Mouse (Mus musculus): Measurements from ENCODE around the gene Acsf3. TPM values are rescaled to one million over a fixed set of nuclear protein-coding genes. Genes with fewer than 3 reads are reported as not detected.

Gene Acsf3
- polyA plus RNA-seq, 1 experiment from 2014 or later, result 13.7 TPM

DNA sequence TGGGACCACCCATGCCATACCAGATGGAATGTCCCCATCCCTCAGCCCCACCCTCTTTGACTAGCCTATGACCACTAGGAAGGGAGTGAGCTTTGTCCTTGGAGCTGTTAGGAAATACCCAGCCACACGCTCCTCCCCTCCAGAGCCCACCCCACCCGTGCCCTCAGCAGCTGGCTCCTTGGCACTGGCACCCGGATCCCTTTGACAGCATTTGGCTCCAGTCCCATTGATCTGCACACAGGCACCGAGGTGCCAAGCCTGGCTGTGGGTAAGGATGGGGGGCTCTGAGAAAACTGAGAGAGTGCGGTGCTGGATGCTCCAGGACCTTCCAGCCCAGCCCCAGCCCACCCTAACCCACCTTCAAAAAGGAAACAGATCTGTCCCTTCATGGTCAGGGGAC is 23.9 kb upstream of the Acsf3 start:
- Histone ChIP-seq H3K4me2 (ENCODE audit: low read length) (peak overlapping the region; percentile 43), H3K4me1 (ENCODE audit: control insufficient read depth, insufficient read depth, low read length) (peaks cover 52% of the 10 kb centered on the region), H3K9me3 (replicated peaks; ENCODE audit: control insufficient read depth, low read length) (no peaks in the 10 kb centered on the region), H3K9ac (ENCODE audit: low read length) (peak overlapping the region; percentile 40), H3K4me3 (ENCODE audit: low read depth, low read length) (peak overlapping the region; percentile 18; the same call in 1 of the 2 replicates), H3K36me3 (ENCODE audit: control insufficient read depth, insufficient read depth, low read length) (no peaks in the 10 kb centered on the region), H3K27me3 (replicated peaks; ENCODE audit: control insufficient read depth, insufficient read depth, low read length) (no peaks in the 10 kb centered on the region), H3K27ac (ENCODE audit: low read depth, low read length) (peak overlapping the region; percentile 86)
- ATAC-seq (peak; percentile 89), DNase-seq (ENCODE audit: low spot score) (peak; percentile 94)
- 16% methylated on average over 5 of the region's 5 CpGs for WGBS

DNA sequence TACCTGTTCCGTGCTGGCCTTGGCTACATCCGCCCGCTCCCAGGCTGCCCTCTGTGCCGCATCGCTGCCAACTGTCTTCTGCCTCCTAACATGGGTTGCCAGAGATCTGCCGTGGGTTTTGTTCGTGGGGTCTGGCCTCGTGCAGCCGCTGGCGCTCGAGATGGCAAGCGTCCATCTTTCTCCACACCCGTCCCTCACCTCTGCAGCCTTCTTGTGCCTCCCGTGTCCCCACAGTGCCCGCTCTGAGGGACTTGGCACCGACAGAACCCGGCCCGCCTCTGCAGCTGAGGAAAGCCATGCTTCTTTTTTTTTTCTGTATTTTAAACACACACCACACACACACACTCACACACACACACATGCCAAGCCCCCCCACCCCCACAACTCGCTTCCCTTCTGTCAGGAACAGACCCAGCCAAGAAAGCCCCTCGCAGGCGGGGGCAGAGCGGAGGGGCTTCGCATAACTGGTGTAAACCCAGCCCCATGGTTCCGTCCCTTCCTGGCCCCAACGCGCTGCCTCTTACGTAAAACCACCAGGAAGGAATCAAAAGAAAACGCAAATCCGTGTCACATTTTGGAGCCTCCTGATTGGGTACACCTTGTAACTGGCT is 23.1 kb upstream of the Acsf3 start:
- 59% methylated on average over 29 of the region's 29 CpGs for WGBS
- H3K27ac ChIP-seq (ENCODE audit: low read depth, low read length), result peak overlapping the region; percentile 86; the same call in 1 of the 2 replicates
- no peaks in the 10 kb centered on the region for H3K36me3 ChIP-seq (ENCODE audit: control insufficient read depth, insufficient read depth, low read length)
- H3K27me3 ChIP-seq (replicated peaks; ENCODE audit: control insufficient read depth, insufficient read depth, low read length), result no peaks in the 10 kb centered on the region
- peak; percentile 85 for DNase-seq (ENCODE audit: low spot score)
- peak overlapping the region; percentile 18 for H3K4me3 ChIP-seq (ENCODE audit: low read depth, low read length)
- peak; percentile 61 for ATAC-seq
- no peaks in the 10 kb centered on the region for H3K9me3 ChIP-seq (replicated peaks; ENCODE audit: control insufficient read depth, low read length)
- H3K4me2 ChIP-seq (ENCODE audit: low read length), result peak overlapping the region; percentile 43
- peaks cover 43% of the 10 kb centered on the region for H3K4me1 ChIP-seq (ENCODE audit: control insufficient read depth, insufficient read depth, low read length)
- peak overlapping the region; percentile 40 for H3K9ac ChIP-seq (ENCODE audit: low read length)

DNA sequence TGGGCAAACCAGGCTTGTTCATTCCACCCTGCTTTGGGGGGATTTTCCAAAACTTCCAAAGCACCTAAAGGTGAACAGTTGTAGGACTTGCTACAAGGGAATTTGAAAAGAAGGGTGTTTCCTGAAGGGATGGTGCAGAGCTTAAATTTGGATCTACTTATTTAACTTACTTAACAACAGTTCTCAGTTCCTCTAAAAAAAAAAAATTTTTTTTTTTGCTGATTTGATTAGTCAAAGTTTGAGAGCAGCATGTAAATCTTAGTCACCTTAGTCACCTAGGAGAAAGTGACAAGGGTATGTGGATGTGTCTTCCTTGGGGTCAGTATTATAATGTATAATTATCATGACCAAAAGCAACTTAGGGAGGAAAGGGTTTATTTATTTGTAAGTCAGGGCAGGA is 16.7 kb upstream of the Acsf3 start:
- H3K9ac ChIP-seq (ENCODE audit: low read length), result no peak overlapping the region

DNA sequence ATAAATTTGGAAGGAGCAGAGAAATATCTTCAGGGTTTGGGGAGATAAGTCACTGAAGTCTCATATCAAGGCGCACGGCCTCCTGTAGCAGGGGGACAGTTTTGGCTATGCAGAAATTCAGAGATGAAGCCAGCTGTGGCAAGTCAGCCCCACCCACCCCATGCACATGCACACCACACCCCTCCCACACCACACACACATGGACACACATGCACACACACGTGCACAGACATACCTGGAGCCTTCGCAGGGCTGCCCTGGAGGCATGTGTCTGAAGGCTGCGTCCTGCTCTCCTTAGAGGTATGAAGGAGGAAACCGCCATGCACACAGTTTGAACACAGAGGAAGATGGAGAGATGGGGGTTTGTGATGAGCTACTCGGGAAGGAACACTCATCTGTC is 15.2 kb upstream of the Acsf3 start:
- no peaks in the 10 kb centered on the region for H3K9me3 ChIP-seq (replicated peaks; ENCODE audit: control insufficient read depth, low read length)
- DNase-seq (ENCODE audit: low spot score) (no peak), ATAC-seq (no peak)
- H3K4me3 ChIP-seq (ENCODE audit: low read depth, low read length), result no peak overlapping the region
- no peak overlapping the region for H3K9ac ChIP-seq (ENCODE audit: low read length)
- H3K36me3 ChIP-seq (ENCODE audit: control insufficient read depth, insufficient read depth, low read length), result no peaks in the 10 kb centered on the region
- H3K27ac ChIP-seq (ENCODE audit: low read depth, low read length), result no peak overlapping the region
- 82% methylated on average over 7 of the region's 7 CpGs for WGBS
- no peak overlapping the region for H3K4me2 ChIP-seq (ENCODE audit: low read length)
- H3K27me3 ChIP-seq (replicated peaks; ENCODE audit: control insufficient read depth, insufficient read depth, low read length), result no peaks in the 10 kb centered on the region
- peaks cover 11% of the 10 kb centered on the region; the same call in 1 of the 2 replicates for H3K4me1 ChIP-seq (ENCODE audit: control insufficient read depth, insufficient read depth, low read length)

More for the DNA sequence above, 16.7 kb upstream of the Acsf3 start:
- Histone ChIP-seq H3K27me3 (replicated peaks; ENCODE audit: control insufficient read depth, insufficient read depth, low read length) (no peaks in the 10 kb centered on the region), H3K9me3 (replicated peaks; ENCODE audit: control insufficient read depth, low read length) (no peaks in the 10 kb centered on the region), H3K4me2 (ENCODE audit: low read length) (no peak overlapping the region), H3K4me1 (ENCODE audit: control insufficient read depth, insufficient read depth, low read length) (peaks cover 11% of the 10 kb centered on the region; the same call in 1 of the 2 replicates), H3K4me3 (ENCODE audit: low read depth, low read length) (no peak overlapping the region), H3K27ac (ENCODE audit: low read depth, low read length) (no peak overlapping the region), H3K36me3 (ENCODE audit: control insufficient read depth, insufficient read depth, low read length) (no peaks in the 10 kb centered on the region)
- ATAC-seq (no peak), DNase-seq (ENCODE audit: low spot score) (no peak)

GRCm38 (mm10) chr8:122761109-122761508 is 14.2 kb upstream of the Acsf3 start:
- ATAC-seq (no peak), DNase-seq (ENCODE audit: low spot score) (no peak)
- Histone ChIP-seq H3K4me3 (ENCODE audit: low read depth, low read length) (no peak overlapping the region), H3K9me3 (replicated peaks; ENCODE audit: control insufficient read depth, low read length) (no peaks in the 10 kb centered on the region), H3K9ac (ENCODE audit: low read length) (no peak overlapping the region), H3K4me2 (ENCODE audit: low read length) (no peak overlapping the region), H3K27ac (ENCODE audit: low read depth, low read length) (no peak overlapping the region), H3K36me3 (ENCODE audit: control insufficient read depth, insufficient read depth, low read length) (no peaks in the 10 kb centered on the region), H3K4me1 (ENCODE audit: control insufficient read depth, insufficient read depth, low read length) (peaks cover 11% of the 10 kb centered on the region; the same call in 1 of the 2 replicates), H3K27me3 (replicated peaks; ENCODE audit: control insufficient read depth, insufficient read depth, low read length) (no peaks in the 10 kb centered on the region)
- 75% methylated on average over 6 of the region's 6 CpGs for WGBS

DNA sequence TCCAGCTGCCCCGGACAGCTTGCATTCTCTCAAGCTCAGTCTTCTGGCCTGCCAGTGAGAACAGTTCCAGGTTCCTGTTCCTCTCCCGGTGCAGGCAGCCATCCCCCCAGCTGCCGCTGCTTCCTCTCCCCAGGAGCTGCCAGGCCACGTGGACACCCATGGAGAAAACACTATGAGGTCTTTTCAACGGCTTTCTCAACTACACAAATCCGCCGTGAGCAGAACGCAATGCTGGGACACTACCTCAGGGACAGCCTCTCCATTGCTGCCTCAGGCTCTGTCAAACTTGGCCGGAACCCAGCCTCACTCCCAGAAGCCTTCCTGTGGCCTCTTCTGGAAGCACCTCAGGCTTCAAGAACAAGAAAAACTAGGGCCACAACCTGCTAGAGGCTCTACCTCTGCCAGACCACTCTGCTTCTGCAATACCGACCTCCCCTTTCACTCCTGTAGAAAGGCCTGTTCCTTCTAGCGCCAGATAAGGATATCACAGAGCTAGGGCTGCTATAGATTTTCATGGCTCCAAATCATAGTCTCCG is 12.5 kb upstream of the Acsf3 start:
- DNase-seq (ENCODE audit: low spot score) (no peak), ATAC-seq (no peak)
- Histone ChIP-seq H3K27me3 (replicated peaks; ENCODE audit: control insufficient read depth, insufficient read depth, low read length) (no peaks in the 10 kb centered on the region), H3K9me3 (replicated peaks; ENCODE audit: control insufficient read depth, low read length) (no peaks in the 10 kb centered on the region), H3K4me3 (ENCODE audit: low read depth, low read length) (no peak overlapping the region), H3K4me1 (ENCODE audit: control insufficient read depth, insufficient read depth, low read length) (peaks cover 11% of the 10 kb centered on the region; the same call in 1 of the 2 replicates), H3K9ac (ENCODE audit: low read length) (no peak overlapping the region), H3K27ac (ENCODE audit: low read depth, low read length) (no peak overlapping the region), H3K4me2 (ENCODE audit: low read length) (no peak overlapping the region), H3K36me3 (ENCODE audit: control insufficient read depth, insufficient read depth, low read length) (no peaks in the 10 kb centered on the region)
- WGBS, result 49% methylated on average over 12 of the region's 12 CpGs

GRCm38 (mm10) chr8:122763267-122763738 is 12.0 kb upstream of the Acsf3 start:
- Histone ChIP-seq H3K27me3 (replicated peaks; ENCODE audit: control insufficient read depth, insufficient read depth, low read length) (no peaks in the 10 kb centered on the region), H3K4me2 (ENCODE audit: low read length) (no peak overlapping the region), H3K9me3 (replicated peaks; ENCODE audit: control insufficient read depth, low read length) (no peaks in the 10 kb centered on the region), H3K4me1 (ENCODE audit: control insufficient read depth, insufficient read depth, low read length) (peaks cover 11% of the 10 kb centered on the region; the same call in 1 of the 2 replicates), H3K4me3 (ENCODE audit: low read depth, low read length) (no peak overlapping the region), H3K36me3 (ENCODE audit: control insufficient read depth, insufficient read depth, low read length) (no peaks in the 10 kb centered on the region), H3K9ac (ENCODE audit: low read length) (no peak overlapping the region), H3K27ac (ENCODE audit: low read depth, low read length) (no peak overlapping the region)
- no peak for ATAC-seq
- 88% methylated on average over 14 of the region's 14 CpGs for WGBS
- DNase-seq (ENCODE audit: low spot score), result no peak

GRCm38 (mm10) chr8:122764790-122765474 is 10.4 kb upstream of the Acsf3 start:
- Histone ChIP-seq H3K4me1 (ENCODE audit: control insufficient read depth, insufficient read depth, low read length) (peaks cover 8% of the 10 kb centered on the region; the same call in 1 of the 2 replicates), H3K4me3 (ENCODE audit: low read depth, low read length) (no peak overlapping the region), H3K27ac (ENCODE audit: low read depth, low read length) (no peak overlapping the region), H3K4me2 (ENCODE audit: low read length) (no peak overlapping the region), H3K9me3 (replicated peaks; ENCODE audit: control insufficient read depth, low read length) (no peaks in the 10 kb centered on the region), H3K36me3 (ENCODE audit: control insufficient read depth, insufficient read depth, low read length) (no peaks in the 10 kb centered on the region), H3K27me3 (replicated peaks; ENCODE audit: control insufficient read depth, insufficient read depth, low read length) (no peaks in the 10 kb centered on the region), H3K9ac (ENCODE audit: low read length) (no peak overlapping the region)
- 86% methylated on average over 7 of the region's 7 CpGs for WGBS
- ATAC-seq (no peak), DNase-seq (ENCODE audit: low spot score) (no peak)

DNA sequence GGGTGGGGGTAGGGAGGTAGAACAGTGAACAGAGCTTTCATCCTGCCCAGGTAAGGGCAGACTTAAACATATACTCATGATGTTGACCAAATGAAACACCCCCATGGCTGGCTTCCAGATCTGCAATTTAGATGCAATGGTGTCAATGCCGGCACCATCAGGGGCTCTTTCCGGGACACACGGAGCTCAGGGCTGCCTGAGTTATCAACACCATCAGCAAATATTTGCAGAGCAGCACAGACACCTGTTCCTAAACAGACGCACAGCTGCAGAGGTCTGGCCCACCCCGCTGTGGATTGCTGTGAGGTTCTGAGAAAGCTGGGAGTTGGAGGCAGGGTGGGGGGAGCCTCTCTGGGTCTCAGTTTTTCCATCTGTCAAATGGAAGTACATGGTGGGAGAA is 9.1 kb upstream of the Acsf3 start:
- peaks cover 4% of the 10 kb centered on the region; the same call in 1 of the 2 replicates for H3K4me1 ChIP-seq (ENCODE audit: control insufficient read depth, insufficient read depth, low read length)
- no peak overlapping the region for H3K4me3 ChIP-seq (ENCODE audit: low read depth, low read length)
- DNase-seq (ENCODE audit: low spot score) (no peak), ATAC-seq (no peak)
- no peaks in the 10 kb centered on the region for H3K27me3 ChIP-seq (replicated peaks; ENCODE audit: control insufficient read depth, insufficient read depth, low read length)
- no peak overlapping the region for H3K27ac ChIP-seq (ENCODE audit: low read depth, low read length)
- H3K4me2 ChIP-seq (ENCODE audit: low read length), result no peak overlapping the region
- no peaks in the 10 kb centered on the region for H3K36me3 ChIP-seq (ENCODE audit: control insufficient read depth, insufficient read depth, low read length)
- H3K9ac ChIP-seq (ENCODE audit: low read length), result no peak overlapping the region
- WGBS, result 66% methylated on average over 5 of the region's 5 CpGs
- H3K9me3 ChIP-seq (replicated peaks; ENCODE audit: control insufficient read depth, low read length), result no peaks in the 10 kb centered on the region
